Mouse (Mus musculus) liver, adult 2 months (tissue): ENCODE measurements around the gene Adgrg3. TPM values are rescaled to one million over a fixed set of nuclear protein-coding genes. Genes with fewer than 3 reads are reported as not detected.

ENCODE experiments used
- DNase-seq: peaks from one replicate; pipeline ENCODE4 v3.0.0-alpha.2; 2011; ENCODE audit warnings: low read depth, low spot score; ENCODE audit errors: extremely low read depth
- H3K27ac ChIP-seq: fragments of 200-500 bp; replicated peaks from 2 replicates; pipeline ENCODE4 v1.5.1; 2012; ENCODE audit warnings: low read depth, mild to moderate bottlenecking, control low read depth, inconsistent platforms, low read length; ENCODE audit not compliant: insufficient read depth
- H3K27me3 ChIP-seq: fragments of 200-500 bp; 2 replicates; pipeline ENCODE4 v1.6.1; 2012; ENCODE audit warnings: mild to moderate bottlenecking, moderate library complexity, low read length, inconsistent platforms; ENCODE audit not compliant: control insufficient read depth, insufficient read depth
- H3K36me3 ChIP-seq: fragments of 200-500 bp; 2 replicates; pipeline ENCODE4 v1.6.1; 2012; ENCODE audit warnings: low read length, inconsistent platforms; ENCODE audit not compliant: control insufficient read depth, insufficient read depth
- H3K4me1 ChIP-seq: fragments of 200-500 bp; 2 replicates; pipeline ENCODE4 v1.6.1; 2011; ENCODE audit warnings: low read length; ENCODE audit not compliant: control insufficient read depth, insufficient read depth
- H3K4me3 ChIP-seq: fragments of 200-500 bp; 2 replicates; pipeline ENCODE4 v1.5.1; 2011; ENCODE audit warnings: low read depth, mild to moderate bottlenecking, control low read depth, low read length, moderate library complexity; ENCODE audit not compliant: insufficient read depth
- H3K79me2 ChIP-seq: fragments of 200-500 bp; 2 replicates; pipeline ENCODE4 v1.6.1; 2012; ENCODE audit warnings: inconsistent platforms, mild to moderate bottlenecking, low read length, moderate library complexity; ENCODE audit not compliant: control insufficient read depth, insufficient read depth
- H3K9ac ChIP-seq: fragments of 200-500 bp; 2 replicates; pipeline ENCODE4 v1.6.1; 2012; ENCODE audit warnings: low read depth, mild to moderate bottlenecking, control low read depth, inconsistent platforms, low read length
- CTCF ChIP-seq: fragments of 200-500 bp; IDR thresholded peaks from 2 replicates; pipeline ENCODE4 v1.5.1; 2011; ENCODE audit warnings: low read depth, low read length, control low read depth
- POLR2A ChIP-seq: fragments of 200-500 bp; IDR thresholded peaks from 2 replicates; pipeline ENCODE4 v1.6.1; 2011; ENCODE audit warnings: low read length, control low read depth; ENCODE audit not compliant: insufficient read depth; ENCODE audit errors: extremely low read depth
- WGBS: fragments of 180-500 bp; shearing (Covaris S2); methylation state at CpG from one replicate; pipeline ENCODE4 v1.1.7; 2018; 5-methylcytosine and 5-hydroxymethylcytosine counted together
- polyA plus RNA-seq: library from polyadenylated mRNA; depleted of rRNA; stranded (reverse); fragments of >200 nt; gene quantifications from 2 replicates; pipeline ENCODE4 v1.2.3, GENCODE M21; 2012
- total RNA-seq: library from RNA; depleted of rRNA; stranded (reverse); fragments of >200 nt; gene quantifications from 2 replicates; pipeline ENCODE4 v1.2.3, GENCODE M21; 2014

Adgrg3 gene
- total and polyA plus RNA-seq, 2 experiments: 3.0 to 8.5 TPM

GRCm38 (mm10) chr8:95067582-95067981 is 50.1 kb downstream of the Adgrg3 start:
- H3K4me3 ChIP-seq: no peak overlapping the region
- no peak overlapping the region for H3K9ac ChIP-seq
- no peak overlapping the region for H3K27ac ChIP-seq
- no peaks in the 10 kb centered on the region for H3K36me3 ChIP-seq
- 52% methylated on average over 3 of the region's 3 CpGs for WGBS
- DNase-seq: peak; percentile 48
- H3K27me3 ChIP-seq: no peaks in the 10 kb centered on the region
- H3K79me2 ChIP-seq: no peaks in the 10 kb centered on the region
- no peaks in the 10 kb centered on the region for H3K4me1 ChIP-seq
- TF ChIP-seq CTCF (peak; percentile 41), POLR2A (no peak)

GRCm38 (mm10) chr8:95075504-95075903 is 58.0 kb downstream of the Adgrg3 start:
- DNase-seq: no peak
- Histone ChIP-seq H3K27me3 (no peaks in the 10 kb centered on the region), H3K4me1 (no peaks in the 10 kb centered on the region), H3K79me2 (no peaks in the 10 kb centered on the region), H3K9ac (no peak overlapping the region), H3K4me3 (no peak overlapping the region), H3K27ac (no peak overlapping the region), H3K36me3 (no peaks in the 10 kb centered on the region)
- TF ChIP-seq CTCF (no peak), POLR2A (no peak)
- 65% methylated on average over 3 of the region's 3 CpGs for WGBS

GRCm38 (mm10) chr8:95076151-95076550 is 58.7 kb downstream of the Adgrg3 start:
- no peaks in the 10 kb centered on the region for H3K27me3 ChIP-seq
- TF ChIP-seq CTCF (no peak), POLR2A (no peak)
- no peaks in the 10 kb centered on the region for H3K36me3 ChIP-seq
- no peak overlapping the region for H3K4me3 ChIP-seq
- DNase-seq: no peak
- no peak overlapping the region for H3K9ac ChIP-seq
- WGBS: 81% methylated on average over 17 of the region's 17 CpGs
- H3K4me1 ChIP-seq: no peaks in the 10 kb centered on the region
- H3K27ac ChIP-seq: no peak overlapping the region
- H3K79me2 ChIP-seq: no peaks in the 10 kb centered on the region

GRCm38 (mm10) chr8:95078055-95078454 is 60.6 kb downstream of the Adgrg3 start:
- H3K4me3 ChIP-seq: no peak overlapping the region
- no peaks in the 10 kb centered on the region for H3K36me3 ChIP-seq
- peaks cover 3% of the 10 kb centered on the region; the same call in 1 of the 2 replicates for H3K4me1 ChIP-seq
- no peaks in the 10 kb centered on the region for H3K27me3 ChIP-seq
- H3K27ac ChIP-seq: no peak overlapping the region
- no peak for DNase-seq
- no peak overlapping the region for H3K9ac ChIP-seq
- TF ChIP-seq CTCF: no peak
- no peak for TF ChIP-seq POLR2A
- no peaks in the 10 kb centered on the region for H3K79me2 ChIP-seq
- 87% methylated on average over 3 of the region's 3 CpGs for WGBS

GRCm38 (mm10) chr8:95079305-95079704 is 61.8 kb downstream of the Adgrg3 start:
- no peak for TF ChIP-seq POLR2A
- no peak for TF ChIP-seq CTCF
- H3K9ac ChIP-seq: no peak overlapping the region
- no peaks in the 10 kb centered on the region for H3K27me3 ChIP-seq
- no peak overlapping the region for H3K4me3 ChIP-seq
- DNase-seq: no peak
- peaks cover 3% of the 10 kb centered on the region; the same call in 1 of the 2 replicates for H3K4me1 ChIP-seq
- no peaks in the 10 kb centered on the region for H3K79me2 ChIP-seq
- H3K36me3 ChIP-seq: no peaks in the 10 kb centered on the region
- no peak overlapping the region for H3K27ac ChIP-seq
- WGBS: 93% methylated on average over 4 of the region's 4 CpGs

- H3K9ac ChIP-seq: peak within 1 kb of the TSS; percentile 65
- TF ChIP-seq POLR2A (0 out of 2 replicates have a peak, but pooled peaks have one; percentile 29), CTCF (no peak)
- no peaks in the 10 kb centered on the region for H3K36me3 ChIP-seq
- peak within 1 kb of the TSS; percentile 84 for H3K4me3 ChIP-seq
- under 1% methylated on average over 47 of the region's 47 CpGs for WGBS
- peaks cover 3% of the 10 kb centered on the region; the same call in 1 of the 2 replicates for H3K4me1 ChIP-seq
- no peaks in the 10 kb centered on the region for H3K27me3 ChIP-seq
- H3K79me2 ChIP-seq: no peaks in the 10 kb centered on the region
- peak; percentile 99 for DNase-seq
- H3K27ac ChIP-seq: peak within 1 kb of the TSS; percentile 27
Measured at GRCm38 (mm10) chr8:95080381-95081341, 63.2 kb downstream of the Adgrg3 start, which contains the start of gene Katnb1. Katnb1 (plus strand) TSS chr8:95081186.
